Mouse (Mus musculus): ENCODE results near the gene Usp5. TPM values are rescaled to one million over a fixed set of nuclear protein-coding genes. Genes with fewer than 3 reads are reported as not detected.

Gene Usp5
- total RNA-seq, 4 experiments from 2014 or later, result 134 to 158 (median 154) TPM

GRCm38 (mm10) chr6:124780917-124781316, 48.4 kb downstream of the Usp5 start:
- DNase-seq, result no peak

- no peak for DNase-seq
Observed at GRCm38 (mm10) chr6:124779984-124780416, 49.3 kb downstream of the Usp5 start.

- no peak for DNase-seq
Observed at GRCm38 (mm10) chr6:124779222-124779983, 49.9 kb downstream of the Usp5 start, which contains the start of gene Lrrc23. Lrrc23 (minus strand) TSS chr6:124779727.

- no peak for DNase-seq
Observed at GRCm38 (mm10) chr6:124770511-124770910, 58.8 kb downstream of the Usp5 start.

- no peak for DNase-seq
Observed at GRCm38 (mm10) chr6:124770013-124770412, 59.3 kb downstream of the Usp5 start.

- no peak for DNase-seq
Observed at GRCm38 (mm10) chr6:124769101-124769765, 60.1 kb downstream of the Usp5 start, which contains the start of gene Eno2. Eno2 (minus strand) TSS chr6:124769673.

GRCm38 (mm10) chr6:124768704-124769044, 60.6 kb downstream of the Usp5 start:
- DNase-seq, result no peak

- DNase-seq, result no peak
Observed at GRCm38 (mm10) chr6:124767920-124768703, 61.2 kb downstream of the Usp5 start.

GRCm38 (mm10) chr6:124767536-124767919, 61.8 kb downstream of the Usp5 start:
- no peak for DNase-seq

- no peak for DNase-seq
Observed at GRCm38 (mm10) chr6:124765951-124766350, 63.3 kb downstream of the Usp5 start.

Other genes starting within 250 kb of the Usp5 start
- 1 to 10 TPM; 1.8 to 4.1 (median 3.0) TPM for gene C1s2, start 193.4 kb downstream of the Usp5 start, total RNA-seq (2022)
- gene Lpcat3, start 166.5 kb downstream of the Usp5 start, total RNA-seq (2022), result 100 to 1,000 TPM in 1 of 4 experiments, 10 to 100 TPM in 3; 75.1 to 111 (median 90.7) TPM
- 10 to 100 TPM; 81.9 to 100.0 (median 86.2) TPM for gene Emg1, start 117.3 kb downstream of the Usp5 start, total RNA-seq (2022)
- gene Phb2, start 117.1 kb downstream of the Usp5 start, total RNA-seq (2022), result 100 to 1,000 TPM; 255 to 303 (median 272) TPM
- gene Ptpn6, start 90.8 kb downstream of the Usp5 start, total RNA-seq (2022), result 10 to 100 TPM; 14.1 to 21.6 (median 15.0) TPM
- gene Grcc10, start 88.1 kb downstream of the Usp5 start, total RNA-seq (2022), result 100 to 1,000 TPM; 348 to 417 (median 368) TPM
- gene Gm45234, start 73.5 kb downstream of the Usp5 start, total RNA-seq (2022), result not detected
- gene Atn1, start 73.0 kb downstream of the Usp5 start, total RNA-seq (2022), result 100 to 1,000 TPM in 2 of 4 experiments, 10 to 100 TPM in 2; 68.7 to 111 (median 97.1) TPM
- gene Eno2, start 59.8 kb downstream of the Usp5 start, total RNA-seq (2022), result 10 to 100 TPM; 23.0 to 74.2 (median 42.8) TPM
- 1 to 10 TPM in 2 of 4 experiments, under 1 TPM in 2; 0.52 to 3.6 (median 1.0) TPM for gene Lrrc23, start 49.8 kb downstream of the Usp5 start, total RNA-seq (2022)
- gene Spsb2, start 20.8 kb downstream of the Usp5 start, total RNA-seq (2022), result 10 to 100 TPM; 27.0 to 37.4 (median 33.6) TPM
- 100 to 1,000 TPM; 448 to 531 (median 475) TPM for gene Tpi1, start 15.2 kb downstream of the Usp5 start, total RNA-seq (2022)
- 1 to 10 TPM; 1.9 to 4.4 (median 2.7) TPM for gene Cdca3, start 63 bp upstream of the Usp5 start, total RNA-seq (2022)
- 10 to 100 TPM in 3 of 4 experiments, 1 to 10 TPM in 1; 8.9 to 18.5 (median 14.5) TPM for gene Gnb3, start 10.8 kb upstream of the Usp5 start, total RNA-seq (2022)
- gene P3h3, start 28.3 kb upstream of the Usp5 start, total RNA-seq (2022), result 10 to 100 TPM; 26.2 to 43.9 (median 35.3) TPM
- gene Gpr162, start 34.5 kb upstream of the Usp5 start, total RNA-seq (2022), result 1 to 10 TPM in 3 of 4 experiments, under 1 TPM in 1; 0.32 to 2.2 (median 1.6) TPM
- gene Cd4, start 58.7 kb upstream of the Usp5 start, total RNA-seq (2022), result under 1 TPM; 0.40 to 0.83 (median 0.46) TPM
- 1 to 10 TPM; 1.1 to 2.7 (median 1.2) TPM for gene Lag3, start 82.2 kb upstream of the Usp5 start, total RNA-seq (2022)
- 100 to 1,000 TPM; 741 to 843 (median 768) TPM for gene Ptms, start 90.6 kb upstream of the Usp5 start, total RNA-seq (2022)
- gene Mlf2, start 101.9 kb upstream of the Usp5 start, total RNA-seq (2022), result 100 to 1,000 TPM; 277 to 296 (median 287) TPM
- 100 to 1,000 TPM; 130 to 160 (median 147) TPM for gene Cops7a, start 136.1 kb upstream of the Usp5 start, total RNA-seq (2022)
- 1 to 10 TPM in 3 of 4 experiments, under 1 TPM in 1; 0.81 to 3.8 (median 1.9) TPM for gene Pianp, start 167.2 kb upstream of the Usp5 start, total RNA-seq (2022)
- gene Zfp384, start 179.7 kb upstream of the Usp5 start, total RNA-seq (2022), result 10 to 100 TPM; 46.9 to 87.0 (median 56.5) TPM
- 10 to 100 TPM; 62.7 to 74.3 (median 72.6) TPM for gene Ing4, start 210.3 kb upstream of the Usp5 start, total RNA-seq (2022)
- gene Acrbp, start 220.2 kb upstream of the Usp5 start, total RNA-seq (2022), result 10 to 100 TPM in 1 of 4 experiments, 1 to 10 TPM in 3; 6.9 to 12.1 (median 9.1) TPM
- gene Lpar5, start 238.4 kb upstream of the Usp5 start, total RNA-seq (2022), result 1 to 10 TPM in 1 of 4 experiments, under 1 TPM in 3; 0.73 to 1.3 (median 0.83) TPM

Data from adrenal gland, adult 8-10 months (tissue).